Mouse (Mus musculus) testis, adult 10 weeks (tissue): ENCODE data around the gene Vmn2r99. TPM values are rescaled to one million over a fixed set of nuclear protein-coding genes. Genes with fewer than 3 reads are reported as not detected.

Experiments
- polyA plus RNA-seq: library from polyadenylated mRNA; stranded (reverse); fragments of 350-450 nt; fragmentation: Illumina TruSeq; extraction: RNeasy Lipid Tissue Mini Kit (QIAGEN cat#74804); gene quantifications from one replicate; pipeline ENCODE4 v1.2.3, GENCODE M21; 2014; ENCODE audit warnings: low read depth, low replicate concordance

The Vmn2r99 gene
- polyA plus RNA-seq = 0.04 TPM

DNA sequence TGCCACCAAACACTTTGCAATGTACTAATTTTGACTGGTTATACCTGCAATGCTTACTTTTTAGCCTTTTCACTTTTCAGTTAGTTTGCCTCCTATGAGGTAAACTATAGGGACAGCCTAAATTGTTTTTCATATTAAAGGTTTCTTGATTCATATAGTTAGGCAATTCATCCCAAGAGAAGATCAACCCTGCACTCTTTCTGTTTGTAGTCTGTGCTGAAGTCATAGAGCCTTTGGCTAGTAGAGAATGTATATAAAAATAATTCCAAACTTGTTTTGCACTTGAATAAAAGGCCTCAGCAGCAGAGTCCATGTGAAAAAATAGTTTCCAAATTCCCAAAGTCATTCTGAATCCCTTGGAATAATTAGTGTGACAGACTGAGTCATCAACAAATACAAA, at the start of gene Vmn2r99:
Vmn2r99 (plus strand) TSS at position 301 of the 400 bp plus-strand sequence.

Other genes starting within 250 kb of the Vmn2r99 start
- gene Vmn2r100, start 142.8 kb downstream of the Vmn2r99 start, polyA plus RNA-seq = not detected
- gene Vmn2r101, start 215.3 kb downstream of the Vmn2r99 start, polyA plus RNA-seq = not detected